Mouse (Mus musculus) kidney, adult 11 months (tissue): ENCODE measurements around the gene Rgs6.

ENCODE experiments used
- DNase-seq: peaks from one replicate; pipeline ENCODE4 v3.0.0; 2022

Rgs6 gene

GRCm38 (mm10) chr12:82987661-82988060, 399.6 kb downstream of the Rgs6 start:
- no peak for DNase-seq

DNA sequence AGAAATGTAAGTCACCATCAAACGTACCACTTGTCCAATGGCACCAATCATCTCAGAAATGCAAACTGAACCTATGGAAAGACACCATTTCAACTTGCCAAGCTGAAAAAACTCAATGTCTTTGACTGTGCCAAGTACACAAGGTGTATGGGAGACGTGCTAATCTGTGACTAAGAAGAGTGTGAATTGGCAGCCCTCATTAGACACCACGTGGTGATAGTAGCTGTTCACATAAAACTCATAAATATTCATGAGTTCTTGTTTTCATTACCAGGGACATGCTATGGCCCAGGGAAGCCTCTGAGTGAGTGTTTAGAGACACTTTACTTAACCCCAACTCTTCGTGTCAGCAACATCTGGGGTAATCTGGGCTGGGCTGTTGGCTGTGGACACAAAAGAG, 405.8 kb downstream of the Rgs6 start:
- DNase-seq = peak; percentile 14

GRCm38 (mm10) chr12:82996775-82997174, 408.7 kb downstream of the Rgs6 start:
- no peak for DNase-seq

DNA sequence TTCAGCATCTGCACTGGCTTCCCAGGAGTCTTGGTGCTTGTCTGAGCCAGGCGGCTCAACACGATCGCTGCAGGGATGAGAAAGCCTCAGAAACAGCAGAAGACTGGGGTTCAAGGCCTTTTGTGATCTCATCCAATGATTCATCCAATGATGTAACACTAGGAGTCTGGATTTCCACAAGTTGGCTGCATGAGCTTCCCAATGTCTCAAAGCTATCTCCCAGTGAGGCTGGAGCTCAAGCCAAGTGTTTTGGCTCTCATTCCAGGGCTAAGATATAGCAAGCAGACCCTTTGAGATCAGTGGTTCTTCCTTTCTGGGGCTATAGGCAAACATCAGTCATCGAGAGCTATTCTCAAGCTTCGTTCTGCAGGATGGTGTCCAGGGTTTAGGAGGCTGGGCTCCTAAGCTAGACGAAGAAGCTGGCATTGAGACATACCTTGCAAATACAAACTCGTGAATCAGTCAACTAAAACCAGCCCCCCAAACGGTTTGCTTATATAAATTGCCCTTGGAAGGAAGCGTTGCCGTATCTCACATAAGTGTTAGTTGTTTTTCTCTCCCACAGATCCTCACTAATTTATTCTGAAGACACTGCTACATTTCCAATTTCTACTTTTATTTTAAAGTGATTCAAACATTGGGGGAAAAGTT, 410.7 kb downstream of the Rgs6 start:
- DNase-seq = no peak

GRCm38 (mm10) chr12:82999333-83000032, 411.4 kb downstream of the Rgs6 start:
- DNase-seq = no peak

GRCm38 (mm10) chr12:83000033-83000570, 412.0 kb downstream of the Rgs6 start:
- DNase-seq = no peak

- DNase-seq = no peak
Measured at GRCm38 (mm10) chr12:83000957-83001356, 412.9 kb downstream of the Rgs6 start.

- DNase-seq = no peak
Measured at GRCm38 (mm10) chr12:83004014-83004682, 416.1 kb downstream of the Rgs6 start.

DNA sequence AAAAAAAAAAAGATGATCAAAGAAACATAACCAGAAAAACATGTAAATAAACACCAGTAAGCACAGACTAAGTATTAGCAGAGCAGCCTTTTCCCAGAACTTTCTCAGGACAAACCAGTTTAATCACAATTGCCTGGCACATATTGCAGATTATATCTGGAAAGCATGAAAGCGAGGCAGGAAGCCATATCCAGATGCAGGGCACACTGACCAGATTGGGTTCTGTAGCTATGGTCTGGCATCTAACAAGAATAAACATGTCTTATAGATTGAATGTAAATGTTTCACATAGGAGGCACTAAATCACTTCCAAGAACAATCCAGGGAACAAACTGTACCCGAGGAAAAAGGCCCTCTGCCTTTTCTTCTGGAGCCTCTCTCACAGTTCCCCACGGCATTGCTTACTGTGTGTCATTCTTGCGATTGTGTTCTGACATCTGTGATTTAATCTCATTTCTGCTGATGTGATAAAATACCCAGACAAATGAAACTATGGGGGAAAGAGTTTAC, 423.0 kb downstream of the Rgs6 start:
- DNase-seq = no peak

DNA sequence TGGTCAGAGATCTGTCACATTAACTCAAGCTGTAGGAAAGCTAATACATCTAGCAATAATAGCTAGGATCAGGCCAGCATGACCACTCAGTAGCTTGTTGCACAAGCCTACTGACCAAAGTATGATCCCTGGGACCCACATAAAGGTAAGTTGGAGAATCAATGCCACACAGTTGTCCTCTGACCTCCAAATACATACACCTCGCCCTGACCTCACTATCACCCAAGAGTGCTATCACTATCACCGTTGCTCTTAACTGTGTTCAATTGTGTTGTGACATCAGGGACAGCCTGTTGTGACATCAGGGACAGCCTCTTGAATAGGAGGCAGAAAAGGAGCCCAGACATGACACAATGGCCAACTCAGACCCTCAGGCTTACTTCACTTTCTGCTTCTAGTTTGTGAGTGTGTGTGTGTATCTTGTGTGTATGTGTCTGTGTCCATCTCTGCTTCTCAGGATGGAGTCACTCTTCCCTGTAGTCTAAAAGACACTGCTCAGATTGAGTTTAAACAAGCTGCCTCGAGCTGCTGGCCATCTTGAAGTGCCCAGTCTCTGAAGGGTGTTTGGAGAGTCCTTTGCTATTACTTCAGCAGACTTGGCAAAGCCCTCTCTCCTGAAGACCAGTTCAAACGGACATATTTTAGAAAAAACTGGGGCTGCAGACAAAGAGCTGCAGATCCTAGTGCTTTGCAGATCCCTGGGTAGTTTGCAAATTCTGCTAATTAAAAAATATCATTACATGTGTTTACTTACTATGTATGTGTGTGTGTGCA, 426.0 kb downstream of the Rgs6 start:
- DNase-seq = no peak

- DNase-seq = no peak
Measured at GRCm38 (mm10) chr12:83014848-83015247, 426.8 kb downstream of the Rgs6 start.

GRCm38 (mm10) chr12:83015366-83015765, 427.3 kb downstream of the Rgs6 start:
- DNase-seq = no peak

DNA sequence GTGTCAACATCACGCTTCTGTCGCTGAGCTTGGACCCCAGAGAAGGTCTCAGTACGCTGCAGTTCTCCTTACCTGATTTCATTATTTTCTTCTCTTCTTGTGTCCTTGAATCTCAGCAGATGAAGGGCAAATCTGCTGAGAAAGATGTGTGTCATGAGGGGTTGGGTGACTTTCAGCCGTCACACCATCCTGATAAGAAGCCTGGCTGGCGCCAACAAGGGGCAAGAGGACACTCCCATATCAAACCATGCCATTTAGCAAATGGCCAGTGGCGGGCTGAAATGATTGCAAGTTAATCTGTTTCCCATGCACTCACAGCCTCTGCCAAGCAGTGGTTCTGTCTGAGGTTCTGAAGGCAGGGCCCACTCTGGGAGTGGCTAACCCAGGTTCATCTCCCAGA, 428.4 kb downstream of the Rgs6 start:
- DNase-seq = no peak

- DNase-seq = peak; percentile 25
Measured at GRCm38 (mm10) chr12:83018005-83018404, 429.9 kb downstream of the Rgs6 start.

- no peak for DNase-seq
Measured at GRCm38 (mm10) chr12:83026985-83027384, 438.9 kb downstream of the Rgs6 start.

DNA sequence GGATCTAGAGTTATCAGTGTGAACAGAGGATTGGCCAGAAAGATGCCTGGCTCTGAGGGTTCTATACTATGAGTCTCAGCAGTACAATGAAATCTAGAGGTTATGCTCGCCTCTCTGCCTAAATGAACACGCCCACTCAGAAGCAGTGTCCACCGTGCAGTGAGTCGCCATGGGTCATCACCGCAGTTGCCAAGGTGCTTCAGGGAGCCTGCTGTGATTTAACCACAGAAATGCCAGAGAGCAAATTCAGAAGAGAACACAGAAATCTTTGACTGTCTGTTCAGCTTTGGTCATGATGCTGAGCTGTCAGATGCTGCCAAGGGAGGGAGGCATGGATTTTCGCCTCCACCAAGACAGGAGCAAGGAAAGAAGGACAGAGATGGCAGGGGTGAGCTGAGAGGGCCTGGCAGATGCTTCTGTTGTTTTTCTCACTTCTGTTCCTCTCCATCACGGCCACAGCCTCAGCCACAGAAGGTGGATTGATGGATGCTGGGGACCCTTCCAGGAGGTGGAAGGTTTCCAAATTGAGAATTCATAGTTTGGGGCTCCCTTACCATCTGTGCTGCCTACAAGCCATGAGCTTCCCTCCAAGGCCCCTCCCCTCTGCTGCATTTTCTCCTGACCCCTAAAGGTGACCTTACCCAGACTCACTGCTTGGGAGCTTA, 445.2 kb downstream of the Rgs6 start:
- no peak for DNase-seq

DNA sequence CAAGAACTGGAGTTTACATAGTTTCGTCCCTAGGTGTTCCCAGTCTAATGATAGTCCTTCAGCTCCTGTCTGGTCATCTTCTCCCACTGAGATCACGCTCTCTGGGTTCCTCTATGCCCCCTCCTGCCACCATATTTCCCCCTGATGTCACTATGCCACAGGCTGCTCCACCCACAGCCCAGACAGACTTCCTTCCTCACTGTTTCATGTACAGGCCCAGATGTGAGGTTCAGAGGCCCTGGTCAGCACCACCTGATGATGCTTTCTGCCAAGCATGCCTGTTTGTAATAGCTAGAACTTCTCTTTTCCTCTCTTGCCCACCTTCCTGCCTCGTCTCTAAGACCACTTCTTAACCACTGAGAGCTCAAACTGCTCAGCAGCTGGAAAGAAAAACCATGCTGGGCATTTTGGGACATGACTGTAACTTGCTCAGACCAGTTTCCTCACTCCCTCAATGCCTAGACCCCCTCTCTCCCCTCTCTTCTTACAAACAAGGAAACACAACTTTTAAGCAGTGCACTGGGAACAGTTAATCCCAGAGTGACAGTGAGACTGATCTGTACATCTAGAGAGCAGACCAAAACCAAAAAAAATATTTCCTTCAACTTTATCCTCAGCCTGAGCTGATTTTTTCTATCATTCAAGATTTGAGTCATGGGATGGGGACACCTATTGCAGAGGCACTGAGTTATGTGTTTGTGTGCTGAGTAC, 446.9 kb downstream of the Rgs6 start:
- no peak for DNase-seq

GRCm38 (mm10) chr12:83037798-83038560, 449.9 kb downstream of the Rgs6 start:
- no peak for DNase-seq

DNA sequence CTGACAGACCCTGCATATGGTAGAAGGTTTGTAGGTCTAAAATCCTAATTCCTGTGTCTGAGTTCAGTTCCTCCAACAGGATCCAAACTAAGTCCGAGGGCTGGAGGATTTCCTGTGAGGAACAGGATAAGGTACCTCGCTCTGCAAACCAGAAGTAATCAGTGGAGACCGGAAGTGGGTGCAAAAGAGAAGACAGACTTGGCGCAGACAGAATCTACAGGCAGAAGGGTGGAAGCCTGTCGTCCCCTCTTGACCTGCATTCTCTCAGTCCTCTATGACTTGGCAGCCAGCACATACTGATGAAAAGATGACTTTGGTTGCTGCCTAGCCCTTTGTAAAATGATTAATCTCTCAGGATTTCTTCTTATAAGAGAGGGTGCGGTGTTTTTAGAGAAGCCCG, 450.7 kb downstream of the Rgs6 start:
- DNase-seq = peak; percentile 6

GRCm38 (mm10) chr12:83039859-83040258, 451.8 kb downstream of the Rgs6 start:
- no peak for DNase-seq
